Comparison of ENCODE assay signal across 18 mouse cellular contexts in the genomic region with DNA sequence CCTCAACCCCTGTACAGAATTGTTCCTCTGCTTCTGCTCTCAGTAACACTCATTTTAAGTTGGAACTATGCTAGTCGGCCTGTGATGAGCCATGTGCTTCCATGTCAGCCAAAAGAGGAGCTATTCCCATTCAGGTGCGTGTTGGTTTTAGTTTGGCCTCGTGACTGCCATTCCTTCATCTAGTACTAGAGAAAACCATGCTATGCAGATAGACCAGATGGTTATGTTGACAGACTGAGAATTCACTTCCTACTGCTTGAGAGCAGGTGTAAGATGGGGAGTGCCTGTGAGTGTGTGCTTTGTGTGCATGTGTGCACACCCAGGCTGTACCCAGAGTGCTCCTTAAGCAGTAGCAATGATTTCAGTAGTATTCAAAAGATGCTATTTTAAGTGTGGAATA. TPM values are rescaled to one million over a fixed set of nuclear protein-coding genes. Genes with fewer than 3 reads are reported as not detected.
A peak's percentile ranks its signal among the peaks of the same experiment; 100 is the strongest.
DNase-seq lines count a peak whose midpoint lies in the region; ATAC-seq lines count a peak whose summit lies in the region.
"Had no signal": no experiment of that assay in that cellular context is flagged by ENCODE, and none has a peak within 500 bp of the region (broad histone marks: within the 10 kb centered on the region; RNA-seq: fewer than 3 reads in every experiment).

No protein-coding gene starts in this region.

- H3K4me3 ChIP-seq in forebrain, embryonic 15.5 days = no peak overlapping the region
- no peak overlapping the region for H3K4me3 ChIP-seq in forebrain, embryonic 11.5 days (ENCODE audit: low read depth, low read length)
- no peak overlapping the region for H3K4me3 ChIP-seq in forebrain, embryonic 16.5 days (replicated peaks; ENCODE audit: low read length)
- H3K4me3 ChIP-seq: embryonic facial prominence, embryonic 15.5 days; heart, embryonic 13.5 days; hindbrain, embryonic 15.5 days; limb, embryonic 13.5 days had no signal

- H3K36me3 ChIP-seq in forebrain, embryonic 15.5 days = peaks cover 8% of the 10 kb centered on the region; the same call in 1 of the 2 replicates
- peaks cover 7% of the 10 kb centered on the region for H3K36me3 ChIP-seq in forebrain, embryonic 11.5 days (ENCODE audit: control insufficient read depth, insufficient read depth, low read length)
- H3K36me3 ChIP-seq in forebrain, embryonic 16.5 days (ENCODE audit: control insufficient read depth, insufficient read depth) = peaks cover 6% of the 10 kb centered on the region
- H3K36me3 ChIP-seq: hindbrain, embryonic 15.5 days had no signal

- H3K4me1 ChIP-seq in forebrain, embryonic 15.5 days = peaks cover 66% of the 10 kb centered on the region
- H3K4me1 ChIP-seq in forebrain, embryonic 11.5 days (replicated peaks; ENCODE audit: control insufficient read depth, insufficient read depth, low read length) = peaks cover 2% of the 10 kb centered on the region; the same call in 1 of the 2 replicates
- peaks cover 53% of the 10 kb centered on the region for H3K4me1 ChIP-seq in forebrain, embryonic 16.5 days (replicated peaks; ENCODE audit: control insufficient read depth, insufficient read depth, low read length)

- 37% methylated on average over 3 of the region's 3 CpGs for WGBS in forebrain, embryonic 15.5 days
- WGBS in forebrain, embryonic 11.5 days = 82% methylated on average over 3 of the region's 3 CpGs
- WGBS in forebrain, embryonic 16.5 days = 42% methylated on average over 3 of the region's 3 CpGs

- no peak for DNase-seq in forebrain, embryonic 11.5 days (ENCODE audit: low spot score)
- peak; percentile 34 to 60 for DNase-seq in lung, adult 18-20 months
- no peak for DNase-seq in lung, postnatal 10 days
- DNase-seq in cerebellum, adult 18-20 months = peak; percentile 58 to 63
- DNase-seq in testis, postnatal 14 days (ENCODE audit: low spot score) = no peak
- DNase-seq: adrenal gland, postnatal 14 days; B cell, adult 2 months; gastrocnemius, postnatal 10 days; right cerebral cortex, postnatal 14 days had no signal

- H3K9me3 ChIP-seq in forebrain, embryonic 15.5 days = no peaks in the 10 kb centered on the region
- H3K9me3 ChIP-seq in forebrain, embryonic 11.5 days (ENCODE audit: control insufficient read depth, low read length) = no peaks in the 10 kb centered on the region; the same call in 1 of the 2 replicates
- no peaks in the 10 kb centered on the region for H3K9me3 ChIP-seq in forebrain, embryonic 16.5 days (ENCODE audit: control insufficient read depth, low read length)
- H3K9me3 ChIP-seq: embryonic facial prominence, embryonic 15.5 days; heart, embryonic 13.5 days; hindbrain, embryonic 15.5 days; limb, embryonic 13.5 days had no signal

- peak; percentile 73; the same call in 1 of the 2 replicates for ATAC-seq in forebrain, embryonic 15.5 days (replicated peaks)
- no peak for ATAC-seq in forebrain, embryonic 11.5 days (replicated peaks; ENCODE audit: low FRiP score)
- ATAC-seq in forebrain, embryonic 16.5 days = peak; percentile 83
- ATAC-seq in erythroblast, adult 5-6 weeks (replicated peaks; ENCODE audit: low FRiP score, poor library complexity, severe bottlenecking) = no peak
- ATAC-seq: midbrain, embryonic 16.5 days had no signal

- peak overlapping the region; percentile 62 for H3K27ac ChIP-seq in forebrain, embryonic 15.5 days (replicated peaks)
- no peak overlapping the region for H3K27ac ChIP-seq in forebrain, embryonic 11.5 days (ENCODE audit: low read depth, low read length)
- H3K27ac ChIP-seq in forebrain, embryonic 16.5 days (ENCODE audit: low read length) = peak overlapping the region; percentile 58
- H3K27ac ChIP-seq: embryonic facial prominence, embryonic 15.5 days; heart, embryonic 13.5 days; hindbrain, embryonic 15.5 days; limb, embryonic 13.5 days had no signal

- 0 out of 2 replicates have a peak overlapping the region, but pooled peaks have one; percentile 2 for H3K4me2 ChIP-seq in forebrain, embryonic 15.5 days (replicated peaks)
- no peak overlapping the region for H3K4me2 ChIP-seq in forebrain, embryonic 11.5 days (ENCODE audit: low read depth, low read length, severe bottlenecking)
- peak overlapping the region; percentile 30; the same call in 1 of the 2 replicates for H3K4me2 ChIP-seq in forebrain, embryonic 16.5 days (ENCODE audit: low read length)
- H3K4me2 ChIP-seq: embryonic facial prominence, embryonic 15.5 days; heart, embryonic 13.5 days; hindbrain, embryonic 15.5 days; limb, embryonic 13.5 days had no signal

- no peaks in the 10 kb centered on the region for H3K27me3 ChIP-seq in forebrain, embryonic 15.5 days
- H3K27me3 ChIP-seq in forebrain, embryonic 11.5 days (ENCODE audit: control insufficient read depth, insufficient read depth, low read length) = no peaks in the 10 kb centered on the region; the same call in 1 of the 2 replicates
- H3K27me3 ChIP-seq in forebrain, embryonic 16.5 days (replicated peaks; ENCODE audit: control insufficient read depth, insufficient read depth, low read length) = no peaks in the 10 kb centered on the region
- H3K27me3 ChIP-seq: embryonic facial prominence, embryonic 15.5 days; heart, embryonic 13.5 days; hindbrain, embryonic 15.5 days; limb, embryonic 13.5 days had no signal

- no peak overlapping the region for H3K9ac ChIP-seq in forebrain, embryonic 15.5 days (replicated peaks)
- no peak overlapping the region for H3K9ac ChIP-seq in forebrain, embryonic 11.5 days (ENCODE audit: low read length)
- H3K9ac ChIP-seq in forebrain, embryonic 16.5 days (replicated peaks; ENCODE audit: low read depth, low read length) = 0 out of 2 replicates have a peak overlapping the region, but pooled peaks have one; percentile 8
- H3K9ac ChIP-seq: embryonic facial prominence, embryonic 15.5 days; heart, embryonic 13.5 days; hindbrain, embryonic 15.5 days; limb, embryonic 13.5 days had no signal

RNA-seq across cellular contexts. Expression of a gene that starts 9.6 kb away (rescaled TPM):
- 39.8 and 45.7 TPM in 2 replicates for polyA plus RNA-seq in forebrain, embryonic 15.5 days (2015; fragmentation: Nextera tagmentation; extraction: Ambion mirVana)
- 45.7 and 46.4 TPM in 2 replicates for polyA plus RNA-seq in forebrain, embryonic 11.5 days (2014; fragmentation: Nextera tagmentation; extraction: Ambion mirVana)
- 31.0 and 34.5 TPM in 2 replicates for polyA plus RNA-seq in forebrain, embryonic 16.5 days (2015; fragmentation: Nextera tagmentation; extraction: Ambion mirVana)
- not detected in 2 replicates for total RNA-seq in erythroblast, adult 5-6 weeks (2015; ENCODE audit: low replicate concordance)
- not detected in 2 replicates for total RNA-seq in erythroblast, adult 5-6 weeks (2017; ENCODE audit: low replicate concordance)
- total RNA-seq: adrenal gland, postnatal 14 days; ES-E14 had no signal

RNA-seq across cellular contexts. Expression of a gene that starts 15.0 kb away (rescaled TPM):
- polyA plus RNA-seq in forebrain, embryonic 15.5 days (2015; fragmentation: Nextera tagmentation; extraction: Ambion mirVana) = 98.3 and 101 TPM in 2 replicates
- polyA plus RNA-seq in forebrain, embryonic 11.5 days (2014; fragmentation: Nextera tagmentation; extraction: Ambion mirVana) = 39.5 and 45.4 TPM in 2 replicates
- polyA plus RNA-seq in forebrain, embryonic 16.5 days (2015; fragmentation: Nextera tagmentation; extraction: Ambion mirVana) = 88.3 and 97.1 TPM in 2 replicates
- 19.6 and 21.3 TPM in 2 replicates for total RNA-seq in erythroblast, adult 5-6 weeks (2015; ENCODE audit: low replicate concordance)
- 4.7 and 12.0 TPM in 2 replicates for total RNA-seq in erythroblast, adult 5-6 weeks (2017; ENCODE audit: low replicate concordance)

Comparison
In these comparisons a context has a peak if more than half of its experiments do, and no peak if none do; other contexts are left out.
1. ATAC-seq: peak in forebrain, embryonic 15.5 days (single experiment) and forebrain, embryonic 16.5 days (single experiment); none in forebrain, embryonic 11.5 days (single experiment) and erythroblast, adult 5-6 weeks (single experiment).
2. DNase-seq: peak in lung, adult 18-20 months (2 of 2) and cerebellum, adult 18-20 months (2 of 2); none in forebrain, embryonic 11.5 days (single experiment), lung, postnatal 10 days (single experiment) and testis, postnatal 14 days (single experiment).